Mouse (Mus musculus) erythroblast, embryonic 14.5 days (primary cell): ENCODE data around the gene Sdk2. TPM values are rescaled to one million over a fixed set of nuclear protein-coding genes. Genes with fewer than 3 reads are reported as not detected.
A peak's percentile ranks its signal among the peaks of the same experiment; 100 is the strongest.

Experiments
- H3K27me3 ChIP-seq: 2 replicates; pipeline ENCODE4 v1.6.1; 2012; ENCODE audit warnings: inconsistent platforms; ENCODE audit not compliant: control insufficient read depth
- H3K36me3 ChIP-seq: 2 replicates; pipeline ENCODE4 v1.6.1; 2012; ENCODE audit warnings: mild to moderate bottlenecking, inconsistent platforms; ENCODE audit not compliant: control insufficient read depth
- H3K4me1 ChIP-seq: 2 replicates; pipeline ENCODE4 v1.6.1; 2012; ENCODE audit warnings: inconsistent platforms; ENCODE audit not compliant: control insufficient read depth
- H3K4me3 ChIP-seq: replicated peaks from 2 replicates; pipeline ENCODE3; 2012; ENCODE audit warnings: moderate library complexity, mild to moderate bottlenecking, inconsistent platforms
- H3K9me3 ChIP-seq: 2 replicates; pipeline ENCODE4 v1.6.1; 2012; ENCODE audit warnings: low read length, inconsistent platforms, mixed read lengths; ENCODE audit not compliant: control insufficient read depth
- GATA1 ChIP-seq: IDR thresholded peaks from 2 replicates; pipeline ENCODE4 v1.6.1; 2012; ENCODE audit warnings: low read length, inconsistent platforms, mixed read lengths
- TAL1 ChIP-seq: IDR thresholded peaks from 3 replicates; pipeline ENCODE4 v1.6.1; 2012; ENCODE audit warnings: low read length, inconsistent platforms, mixed read lengths
- polyA plus RNA-seq: library from polyadenylated mRNA; stranded (reverse); fragments of >175 nt; gene quantifications from 2 replicates; pipeline ENCODE4 v1.2.3, GENCODE M21; 2012

The Sdk2 gene
- polyA plus RNA-seq, 1 experiment, result under 0.01 TPM

- H3K4me1 ChIP-seq, result peaks cover 52% of the 10 kb centered on the region
- H3K4me3 ChIP-seq, result no peak overlapping the region
- TF ChIP-seq TAL1, result no peak
- TF ChIP-seq GATA1, result no peak
- peaks cover 14% of the 10 kb centered on the region for H3K27me3 ChIP-seq
- H3K36me3 ChIP-seq, result no peaks in the 10 kb centered on the region
- peaks cover 8% of the 10 kb centered on the region for H3K9me3 ChIP-seq
These were observed 278.6 kb downstream of the Sdk2 start for GRCm38 (mm10) chr11:113788183-113788789.

DNA sequence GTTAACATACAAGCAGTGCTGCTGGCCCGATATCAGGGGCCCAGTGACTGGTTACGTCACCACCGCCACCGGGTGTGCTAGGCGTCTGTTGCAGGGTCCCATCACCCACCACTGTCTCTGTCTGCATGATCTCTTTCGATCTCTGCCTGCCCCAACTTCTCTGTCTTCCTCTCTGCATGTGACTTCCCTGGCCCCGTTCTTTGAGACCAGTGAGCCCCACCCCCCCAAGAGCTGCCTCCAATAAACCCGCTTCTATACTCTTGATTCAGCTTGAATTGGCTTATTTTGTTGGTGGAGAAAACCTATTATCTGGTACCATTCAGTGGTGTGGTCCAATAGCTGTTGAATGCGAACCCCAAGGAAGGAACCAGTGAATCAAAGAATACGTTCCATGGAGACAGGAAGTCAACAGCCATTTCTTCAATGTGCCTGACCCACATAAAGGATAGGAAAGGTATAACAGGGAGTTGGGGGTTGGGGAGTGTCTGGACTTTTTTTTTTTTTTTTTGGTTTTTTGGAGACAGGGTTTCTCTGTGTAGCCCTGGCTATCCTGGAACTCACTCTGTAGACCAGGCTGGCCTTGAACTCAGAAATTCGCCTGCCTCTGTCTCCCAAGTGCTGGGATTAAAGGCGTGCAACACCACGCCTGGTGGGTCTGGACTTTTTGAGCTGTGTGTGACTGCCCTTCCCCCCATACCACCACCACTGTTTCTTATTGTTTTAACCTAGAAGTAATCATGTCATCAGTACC, 279.2 kb downstream of the Sdk2 start:
- Histone ChIP-seq H3K4me3 (no peak overlapping the region), H3K36me3 (no peaks in the 10 kb centered on the region), H3K27me3 (peaks cover 10% of the 10 kb centered on the region), H3K4me1 (peaks cover 52% of the 10 kb centered on the region), H3K9me3 (peaks cover 12% of the 10 kb centered on the region)
- no peak for TF ChIP-seq TAL1
- TF ChIP-seq GATA1, result no peak

GRCm38 (mm10) chr11:113787009-113787408, 279.8 kb downstream of the Sdk2 start:
- Histone ChIP-seq H3K4me1 (peaks cover 57% of the 10 kb centered on the region), H3K9me3 (peaks cover 14% of the 10 kb centered on the region), H3K27me3 (peaks cover 12% of the 10 kb centered on the region), H3K36me3 (no peaks in the 10 kb centered on the region), H3K4me3 (no peak overlapping the region)
- TF ChIP-seq TAL1 (no peak), GATA1 (no peak)

GRCm38 (mm10) chr11:113786395-113786794, 280.5 kb downstream of the Sdk2 start:
- peaks cover 11% of the 10 kb centered on the region for H3K27me3 ChIP-seq
- H3K4me3 ChIP-seq, result no peak overlapping the region
- no peaks in the 10 kb centered on the region for H3K36me3 ChIP-seq
- H3K9me3 ChIP-seq, result peaks cover 14% of the 10 kb centered on the region
- H3K4me1 ChIP-seq, result peaks cover 57% of the 10 kb centered on the region
- no peak for TF ChIP-seq GATA1
- no peak for TF ChIP-seq TAL1

GRCm38 (mm10) chr11:113785406-113786171, 281.3 kb downstream of the Sdk2 start:
- TF ChIP-seq GATA1 (no peak), TAL1 (no peak)
- Histone ChIP-seq H3K9me3 (peaks cover 14% of the 10 kb centered on the region), H3K4me1 (peaks cover 61% of the 10 kb centered on the region), H3K27me3 (peaks cover 10% of the 10 kb centered on the region), H3K4me3 (peak overlapping the region; percentile 29), H3K36me3 (no peaks in the 10 kb centered on the region)

GRCm38 (mm10) chr11:113784656-113785396, 282.0 kb downstream of the Sdk2 start:
- H3K4me3 ChIP-seq, result no peak overlapping the region
- TF ChIP-seq GATA1, result no peak
- no peak for TF ChIP-seq TAL1
- H3K36me3 ChIP-seq, result no peaks in the 10 kb centered on the region
- peaks cover 67% of the 10 kb centered on the region for H3K4me1 ChIP-seq
- H3K9me3 ChIP-seq, result peaks cover 14% of the 10 kb centered on the region
- peaks cover 16% of the 10 kb centered on the region for H3K27me3 ChIP-seq

DNA sequence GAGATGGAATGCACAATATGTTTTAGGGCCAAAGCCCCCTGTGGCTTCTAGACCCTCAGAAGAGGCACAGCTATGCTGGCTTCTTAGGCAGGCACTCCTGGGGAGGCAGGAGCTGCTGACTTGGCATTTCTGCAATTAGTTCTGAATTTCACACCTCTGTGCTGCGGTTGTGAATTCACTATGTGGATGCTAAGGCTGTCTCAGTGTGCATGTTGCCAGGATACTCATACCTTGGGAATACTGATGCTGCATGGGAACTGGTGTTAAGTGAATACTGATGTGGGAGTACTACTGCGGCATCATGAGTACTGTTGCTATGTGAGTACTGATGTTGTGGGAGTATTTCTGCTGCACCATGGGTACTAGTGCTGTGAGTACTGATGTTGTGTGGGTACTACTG, 284.4 kb downstream of the Sdk2 start:
- Histone ChIP-seq H3K4me3 (no peak overlapping the region), H3K36me3 (no peaks in the 10 kb centered on the region), H3K4me1 (peaks cover 70% of the 10 kb centered on the region), H3K27me3 (peaks cover 16% of the 10 kb centered on the region), H3K9me3 (peaks cover 14% of the 10 kb centered on the region)
- TF ChIP-seq GATA1 (no peak), TAL1 (no peak)

DNA sequence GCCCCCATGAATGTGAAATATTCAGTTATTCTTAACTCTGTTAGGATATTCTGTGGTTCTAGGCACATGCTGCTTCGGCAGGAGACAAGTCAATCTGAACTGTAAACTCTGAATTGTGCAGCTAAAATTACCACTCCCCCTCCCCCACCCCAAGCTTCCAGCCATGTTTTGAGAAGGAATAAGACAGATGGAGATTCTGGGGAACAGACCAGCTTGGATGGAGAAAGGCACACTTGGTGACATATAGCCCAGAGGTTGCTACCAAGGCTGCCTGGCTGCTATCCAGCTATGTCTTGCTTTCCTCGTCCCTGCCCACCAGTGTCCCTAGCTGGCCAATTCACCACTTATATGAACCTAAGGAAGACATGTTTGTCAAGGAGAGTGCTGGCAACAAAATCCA, 284.8 kb downstream of the Sdk2 start:
- H3K36me3 ChIP-seq, result no peaks in the 10 kb centered on the region
- peaks cover 70% of the 10 kb centered on the region for H3K4me1 ChIP-seq
- no peak overlapping the region for H3K4me3 ChIP-seq
- peaks cover 16% of the 10 kb centered on the region for H3K27me3 ChIP-seq
- no peak for TF ChIP-seq TAL1
- no peak for TF ChIP-seq GATA1
- H3K9me3 ChIP-seq, result peaks cover 14% of the 10 kb centered on the region

DNA sequence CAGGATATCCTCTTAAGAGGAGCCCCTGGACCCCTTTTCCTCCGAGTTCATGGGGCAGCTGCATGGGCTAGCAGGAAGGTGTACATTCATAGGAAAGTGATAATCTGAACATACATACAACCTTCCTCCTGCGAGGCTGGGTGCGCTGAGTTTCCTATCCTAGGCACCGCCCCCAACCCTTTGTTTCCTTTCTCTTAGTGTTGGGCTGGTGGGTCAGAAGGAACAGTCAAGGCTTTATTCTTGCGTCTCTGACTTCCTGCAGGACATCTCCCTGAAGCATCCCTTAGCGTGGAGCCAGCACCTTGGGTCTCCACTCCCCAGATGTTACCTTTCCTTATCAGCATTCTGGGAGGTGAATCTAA, 287.2 kb downstream of the Sdk2 start:
- no peaks in the 10 kb centered on the region for H3K36me3 ChIP-seq
- peaks cover 56% of the 10 kb centered on the region for H3K4me1 ChIP-seq
- H3K27me3 ChIP-seq, result peaks cover 11% of the 10 kb centered on the region
- H3K9me3 ChIP-seq, result peaks cover 14% of the 10 kb centered on the region
- no peak for TF ChIP-seq TAL1
- TF ChIP-seq GATA1, result no peak
- no peak overlapping the region for H3K4me3 ChIP-seq
